Mouse (Mus musculus) liver, embryonic 15.5 days (tissue): ENCODE results near the gene Pard3. TPM values are rescaled to one million over a fixed set of nuclear protein-coding genes. Genes with fewer than 3 reads are reported as not detected.

Experiments used
- ATAC-seq: fragments of 200-750 bp; cut with Nextera tagmentation; 2 replicates; pipeline ENCODE4 v1.8.0; 2017; ENCODE audit warnings: moderate number of reproducible peaks, mild to moderate bottlenecking, moderate library complexity; ENCODE audit not compliant: insufficient read depth
- H3K27ac ChIP-seq: fragments of 300-500 bp; sonication (generic); replicated peaks from 2 replicates; pipeline ENCODE4 v1.5.1; 2015; ENCODE audit warnings: mild to moderate bottlenecking, inconsistent platforms
- H3K27me3 ChIP-seq: fragments of 300-500 bp; sonication (generic); 2 replicates; pipeline ENCODE4 v1.6.1; 2015; ENCODE audit warnings: mild to moderate bottlenecking, inconsistent platforms
- H3K36me3 ChIP-seq: fragments of 300-500 bp; sonication (generic); replicated peaks from 2 replicates; pipeline ENCODE4 v1.6.1; 2015; ENCODE audit warnings: moderate library complexity, mild to moderate bottlenecking, inconsistent platforms
- H3K4me1 ChIP-seq: fragments of 300-500 bp; sonication (generic); replicated peaks from 2 replicates; pipeline ENCODE4 v1.6.1; 2015; ENCODE audit warnings: inconsistent platforms
- H3K4me2 ChIP-seq: fragments of 300-500 bp; sonication (generic); 2 replicates; pipeline ENCODE4 v1.6.1; 2015; ENCODE audit warnings: moderate library complexity, mild to moderate bottlenecking, inconsistent platforms
- H3K4me3 ChIP-seq: fragments of 300-500 bp; sonication (generic); replicated peaks from 2 replicates; pipeline ENCODE4 v1.5.1; 2015; ENCODE audit warnings: mild to moderate bottlenecking, inconsistent platforms
- H3K9ac ChIP-seq: fragments of 300-500 bp; sonication (generic); 2 replicates; pipeline ENCODE4 v1.6.1; 2015; ENCODE audit warnings: moderate library complexity, mild to moderate bottlenecking, inconsistent platforms
- H3K9me3 ChIP-seq: fragments of 300-500 bp; sonication (generic); replicated peaks from 2 replicates; pipeline ENCODE4 v1.6.1; 2016; ENCODE audit warnings: inconsistent platforms
- WGBS: fragments of 180-500 bp; shearing (Covaris S2); methylation state at CpG from one replicate; pipeline ENCODE4 v1.1.7; 2015; ENCODE audit warnings: mixed read lengths; ENCODE audit not compliant: insufficient replicate concordance; 5-methylcytosine and 5-hydroxymethylcytosine counted together
- polyA plus RNA-seq: library from polyadenylated mRNA; unstranded; fragments of >200 nt; fragmentation: Nextera tagmentation; extraction: Ambion mirVana; gene quantifications from 2 replicates; pipeline ENCODE4 v1.2.1, GENCODE M21; 2015

Gene Pard3
- polyA plus RNA-seq, 1 experiment from 2014 or later = 6.3 TPM

- Histone ChIP-seq H3K9me3 (no peaks in the 10 kb centered on the region), H3K4me2 (peak overlapping the region; percentile 44), H3K27me3 (no peaks in the 10 kb centered on the region), H3K9ac (no peak overlapping the region), H3K27ac (no peak overlapping the region), H3K4me1 (no peaks in the 10 kb centered on the region; the same call in 1 of the 2 replicates), H3K36me3 (no peaks in the 10 kb centered on the region), H3K4me3 (peak overlapping the region; percentile 32)
- WGBS = 9% methylated on average over 7 of the region's 7 CpGs
- no peak for ATAC-seq
Measured at GRCm38 (mm10) chr8:127500206-127500605, 436.5 kb downstream of the Pard3 start.

DNA sequence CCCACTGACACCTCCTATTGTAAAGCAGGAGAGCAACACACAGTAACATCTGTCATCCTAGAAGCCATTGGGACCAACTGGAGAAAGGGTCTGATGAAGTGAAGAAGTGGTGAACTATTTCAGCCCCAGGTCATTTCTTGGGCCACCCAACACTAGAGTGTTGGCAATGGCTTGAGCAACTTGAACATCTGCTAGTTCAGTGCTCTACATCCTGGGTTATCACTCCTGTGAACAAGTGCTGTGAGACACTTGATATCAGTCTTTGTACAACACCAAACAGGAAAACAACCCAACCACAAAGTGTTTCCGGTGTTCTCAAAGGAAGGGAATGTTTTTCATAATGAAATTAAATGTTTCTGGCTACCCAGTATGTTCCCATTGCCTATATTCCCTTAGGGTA is 438.1 kb downstream of the Pard3 start:
- Histone ChIP-seq H3K4me3 (no peak overlapping the region), H3K4me2 (no peak overlapping the region), H3K27ac (no peak overlapping the region), H3K36me3 (no peaks in the 10 kb centered on the region), H3K9me3 (no peaks in the 10 kb centered on the region), H3K4me1 (no peaks in the 10 kb centered on the region; the same call in 1 of the 2 replicates), H3K27me3 (no peaks in the 10 kb centered on the region), H3K9ac (no peak overlapping the region)
- 15% methylated on average over 1 of the region's 1 CpGs for WGBS
- ATAC-seq = no peak

GRCm38 (mm10) chr8:127505286-127505685 is 441.6 kb downstream of the Pard3 start:
- ATAC-seq = no peak
- Histone ChIP-seq H3K4me2 (no peak overlapping the region), H3K36me3 (no peaks in the 10 kb centered on the region), H3K4me1 (no peaks in the 10 kb centered on the region; the same call in 1 of the 2 replicates), H3K9me3 (no peaks in the 10 kb centered on the region), H3K4me3 (no peak overlapping the region), H3K27ac (no peak overlapping the region), H3K27me3 (no peaks in the 10 kb centered on the region), H3K9ac (no peak overlapping the region)
- 22% methylated on average over 1 of the region's 1 CpGs for WGBS

GRCm38 (mm10) chr8:127506336-127506735 is 442.6 kb downstream of the Pard3 start:
- peak; percentile 40; the same call in 1 of the 2 replicates for ATAC-seq
- no peaks in the 10 kb centered on the region for H3K9me3 ChIP-seq
- no peak overlapping the region for H3K4me2 ChIP-seq
- no peaks in the 10 kb centered on the region; the same call in 1 of the 2 replicates for H3K4me1 ChIP-seq
- H3K27me3 ChIP-seq = no peaks in the 10 kb centered on the region
- H3K36me3 ChIP-seq = no peaks in the 10 kb centered on the region
- H3K27ac ChIP-seq = no peak overlapping the region
- no peak overlapping the region for H3K9ac ChIP-seq
- WGBS = 25% methylated on average over 1 of the region's 1 CpGs
- no peak overlapping the region for H3K4me3 ChIP-seq

GRCm38 (mm10) chr8:127511341-127511740 is 447.6 kb downstream of the Pard3 start:
- H3K4me2 ChIP-seq = no peak overlapping the region
- WGBS = 62% methylated on average over 1 of the region's 1 CpGs
- ATAC-seq = no peak

DNA sequence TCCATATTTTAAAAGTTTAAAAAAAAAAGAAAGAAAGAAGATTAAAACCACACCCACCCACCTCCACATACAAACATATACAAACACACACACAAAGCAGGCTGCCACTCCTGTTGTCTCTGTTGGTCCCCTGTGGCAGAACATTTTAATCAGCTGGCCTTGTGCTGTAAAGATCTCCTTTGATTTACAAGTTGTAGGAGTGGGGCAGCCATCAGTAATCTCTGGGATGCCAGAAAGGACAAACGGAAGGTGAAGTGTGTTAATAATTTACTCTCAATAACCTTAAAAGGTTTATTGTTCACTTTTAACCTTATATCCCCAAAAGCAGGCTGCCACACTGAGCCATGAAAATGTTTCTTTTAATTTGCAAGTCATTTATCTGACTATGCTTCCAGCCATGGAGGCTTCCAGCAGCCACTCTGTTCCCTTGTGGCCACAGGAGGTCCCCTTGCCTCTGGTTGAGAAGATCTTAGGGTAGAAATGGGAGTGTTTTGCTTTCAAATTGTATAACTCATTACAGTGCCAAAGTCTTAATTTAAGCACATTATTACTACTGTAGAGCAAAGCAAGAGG is 448.4 kb downstream of the Pard3 start:
- H3K4me3 ChIP-seq = no peak overlapping the region
- H3K4me2 ChIP-seq = no peak overlapping the region
- no peak overlapping the region for H3K27ac ChIP-seq
- H3K4me1 ChIP-seq = peaks cover 29% of the 10 kb centered on the region
- no peaks in the 10 kb centered on the region for H3K27me3 ChIP-seq
- ATAC-seq = no peak
- H3K36me3 ChIP-seq = no peaks in the 10 kb centered on the region
- H3K9me3 ChIP-seq = no peaks in the 10 kb centered on the region
- 45% methylated on average over 1 of the region's 1 CpGs for WGBS
- no peak overlapping the region for H3K9ac ChIP-seq

More at GRCm38 (mm10) chr8:127511341-127511740, 447.6 kb downstream of the Pard3 start:
- Histone ChIP-seq H3K9me3 (no peaks in the 10 kb centered on the region), H3K27me3 (no peaks in the 10 kb centered on the region), H3K4me3 (no peak overlapping the region), H3K4me1 (peaks cover 27% of the 10 kb centered on the region), H3K36me3 (no peaks in the 10 kb centered on the region), H3K9ac (no peak overlapping the region), H3K27ac (no peak overlapping the region)

DNA sequence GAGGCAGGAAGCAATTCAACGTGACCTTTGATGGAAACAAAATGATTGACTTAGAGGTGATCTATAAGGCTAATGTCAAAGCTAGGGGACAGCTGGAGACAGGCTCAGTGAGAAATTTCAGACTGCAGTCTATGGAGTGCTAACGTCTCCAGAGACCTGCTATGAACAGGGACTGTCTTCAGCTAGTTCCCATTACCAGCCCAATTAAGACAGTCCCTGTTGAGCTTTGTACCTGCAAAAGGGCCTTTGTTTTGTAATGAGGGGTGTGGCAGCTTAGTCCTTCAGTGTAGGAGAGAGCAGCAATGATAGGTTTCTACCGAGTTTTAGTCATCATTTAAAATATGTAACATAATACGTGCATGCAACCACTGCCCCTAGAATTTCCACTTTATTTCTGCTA is 448.9 kb downstream of the Pard3 start:
- H3K36me3 ChIP-seq = no peaks in the 10 kb centered on the region
- no peak for ATAC-seq
- WGBS = 38% methylated on average over 4 of the region's 4 CpGs
- H3K9ac ChIP-seq = no peak overlapping the region
- H3K27me3 ChIP-seq = no peaks in the 10 kb centered on the region
- H3K4me3 ChIP-seq = no peak overlapping the region
- H3K27ac ChIP-seq = no peak overlapping the region
- no peak overlapping the region for H3K4me2 ChIP-seq
- peaks cover 29% of the 10 kb centered on the region for H3K4me1 ChIP-seq
- H3K9me3 ChIP-seq = no peaks in the 10 kb centered on the region

DNA sequence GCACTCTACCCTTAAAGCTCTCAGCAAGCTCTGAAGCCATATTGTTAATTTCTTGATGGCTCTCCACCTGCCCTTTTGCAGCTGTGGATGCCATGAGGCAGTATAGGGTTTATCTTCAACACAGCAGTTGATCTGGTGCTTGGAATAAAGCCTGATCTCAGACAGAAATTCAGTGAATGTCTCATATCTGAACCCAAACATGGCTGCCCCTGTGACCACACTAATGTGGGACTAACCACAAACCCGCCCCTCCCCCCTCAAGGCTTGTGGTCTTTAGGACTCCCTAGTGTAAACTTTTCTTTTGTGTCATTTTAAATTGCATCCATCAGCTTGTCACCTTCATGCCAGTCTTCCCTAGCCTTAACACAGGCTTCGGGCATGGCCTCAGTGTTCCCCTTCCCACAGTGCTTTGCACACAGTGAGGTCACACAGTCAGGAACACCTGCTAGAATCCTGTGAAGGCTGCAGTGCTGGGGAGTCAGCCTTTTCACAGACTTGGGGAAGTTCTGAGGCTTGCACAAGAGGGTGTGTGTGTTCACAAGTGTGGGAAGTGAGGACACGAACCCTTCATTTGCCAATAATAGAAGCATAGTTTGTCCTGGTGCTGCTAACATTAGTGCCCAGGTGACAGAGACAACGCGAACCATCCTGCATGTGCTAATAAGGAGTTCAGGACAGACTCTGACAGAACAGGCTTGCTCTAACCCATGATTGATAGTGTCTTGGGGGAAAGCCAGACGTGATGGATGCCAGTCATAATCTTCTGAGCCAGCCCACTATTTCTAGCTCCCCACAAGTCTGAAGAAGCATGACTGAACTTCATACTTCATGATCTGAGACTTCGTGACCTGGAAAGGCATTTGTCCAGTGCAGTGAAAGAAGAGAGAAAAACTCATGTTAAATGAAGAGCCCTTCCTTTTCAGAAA is 451.4 kb downstream of the Pard3 start:
- Histone ChIP-seq H3K27ac (no peak overlapping the region), H3K36me3 (no peaks in the 10 kb centered on the region), H3K4me1 (peaks cover 29% of the 10 kb centered on the region), H3K9me3 (no peaks in the 10 kb centered on the region), H3K4me2 (no peak overlapping the region), H3K4me3 (no peak overlapping the region), H3K27me3 (no peaks in the 10 kb centered on the region), H3K9ac (no peak overlapping the region)
- no peak for ATAC-seq
- 23% methylated on average over 7 of the region's 7 CpGs for WGBS

DNA sequence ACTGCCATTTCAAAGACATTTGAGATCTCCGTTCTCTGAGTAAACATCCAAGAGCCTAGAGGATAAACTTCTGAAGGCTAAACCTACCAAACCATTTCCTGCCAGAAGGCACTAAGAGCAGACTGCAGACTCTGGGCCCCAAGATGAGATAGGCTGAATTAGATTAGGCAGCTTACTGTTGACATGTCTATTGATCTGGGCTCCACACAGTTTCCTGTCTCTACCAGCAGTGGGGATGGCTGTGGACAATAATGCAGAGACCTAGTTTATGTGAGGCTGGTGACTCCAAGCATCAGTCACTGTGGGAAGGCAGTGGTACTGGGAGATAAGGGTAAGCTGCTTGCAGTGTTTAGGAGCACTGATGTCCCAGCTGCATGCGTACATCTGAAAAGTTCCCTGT is 452.4 kb downstream of the Pard3 start:
- no peak overlapping the region for H3K4me2 ChIP-seq
- no peak overlapping the region for H3K9ac ChIP-seq
- peak; percentile 74 for ATAC-seq
- no peaks in the 10 kb centered on the region for H3K36me3 ChIP-seq
- 7% methylated on average over 2 of the region's 2 CpGs for whole genome bisulfite sequencing
- H3K9me3 ChIP-seq = no peaks in the 10 kb centered on the region
- H3K27me3 ChIP-seq = no peaks in the 10 kb centered on the region
- no peak overlapping the region for H3K4me3 ChIP-seq
- H3K4me1 ChIP-seq = peaks cover 29% of the 10 kb centered on the region
- no peak overlapping the region for H3K27ac ChIP-seq

- H3K4me3 ChIP-seq = no peak overlapping the region
- no peak overlapping the region for H3K4me2 ChIP-seq
- H3K9me3 ChIP-seq = no peaks in the 10 kb centered on the region
- H3K4me1 ChIP-seq = no peaks in the 10 kb centered on the region
- H3K27ac ChIP-seq = no peak overlapping the region
- no peak overlapping the region for H3K9ac ChIP-seq
- no peaks in the 10 kb centered on the region for H3K27me3 ChIP-seq
- WGBS = 50% methylated on average over 4 of the region's 4 CpGs
- ATAC-seq = no peak
- no peaks in the 10 kb centered on the region for H3K36me3 ChIP-seq
Measured at GRCm38 (mm10) chr8:127525673-127526072, 462.0 kb downstream of the Pard3 start.

GRCm38 (mm10) chr8:127528315-127528714 is 464.6 kb downstream of the Pard3 start:
- no peak overlapping the region for H3K27ac ChIP-seq
- H3K4me2 ChIP-seq = no peak overlapping the region
- WGBS = 61% methylated on average over 2 of the region's 2 CpGs
- H3K4me1 ChIP-seq = no peaks in the 10 kb centered on the region
- no peaks in the 10 kb centered on the region for H3K36me3 ChIP-seq
- peak; percentile 15; the same call in 1 of the 2 replicates for ATAC-seq
- no peak overlapping the region for H3K9ac ChIP-seq
- H3K27me3 ChIP-seq = no peaks in the 10 kb centered on the region
- no peaks in the 10 kb centered on the region for H3K9me3 ChIP-seq
- no peak overlapping the region for H3K4me3 ChIP-seq
